Mouse (Mus musculus): ENCODE results near the gene Fam71b.

DNA sequence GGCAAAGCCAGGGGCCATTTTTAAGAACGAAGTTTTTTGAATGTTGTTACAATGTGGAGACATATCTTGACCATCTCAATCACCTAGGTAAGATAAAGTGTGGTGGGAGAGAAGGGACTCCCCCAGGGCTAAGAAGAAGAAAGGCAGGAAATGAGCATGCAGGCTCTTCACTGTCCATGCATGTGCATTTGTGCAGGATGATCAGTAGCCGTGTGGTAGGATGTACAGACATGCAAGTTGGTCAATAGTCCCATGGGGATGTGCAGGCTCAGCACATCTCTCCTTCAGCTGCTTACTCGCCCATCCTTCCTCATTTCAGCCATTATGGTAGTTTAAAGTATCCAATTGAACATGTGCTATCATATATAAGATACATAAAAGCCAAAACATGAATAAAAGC is 47.9 kb upstream of the Fam71b start:
- TF ChIP-seq JUND (IDR thresholded peaks at IDR 0.05; ENCODE audit: low read depth, low read length) (no peak), GATA1 (IDR thresholded peaks at IDR 0.05; ENCODE audit: low read depth, low read length) (no peak), TAL1 (IDR thresholded peaks at IDR 0.05; ENCODE audit: low read length) (no peak)
